Mouse (Mus musculus) liver, adult 2 months (tissue): ENCODE results near the gene Pdzrn3.

Experiments used
- CTCF ChIP-seq: fragments of 200-500 bp; IDR thresholded peaks from 2 replicates; pipeline ENCODE4 v1.5.1; 2011; ENCODE audit warnings: low read depth, low read length, control low read depth
- POLR2A ChIP-seq: fragments of 200-500 bp; IDR thresholded peaks from 2 replicates; pipeline ENCODE4 v1.6.1; 2011; ENCODE audit warnings: low read length, control low read depth; ENCODE audit not compliant: insufficient read depth; ENCODE audit errors: extremely low read depth

- TF ChIP-seq CTCF (no peak), POLR2A (no peak)
Measured at GRCm38 (mm10) chr6:101198284-101198942, 179.3 kb downstream of the Pdzrn3 start.
